Mouse (Mus musculus): ENCODE data around the gene Prkaca. TPM values are rescaled to one million over a fixed set of nuclear protein-coding genes. Genes with fewer than 3 reads are reported as not detected.
"Not testable (repeated sequence)": the region's sequence is repeated elsewhere in the genome, so short reads cannot be mapped to it uniquely, and the experiment has no call there.

Gene Prkaca
- total RNA-seq, 2 experiments from 2014 or later, result 837 to 892 TPM

DNA sequence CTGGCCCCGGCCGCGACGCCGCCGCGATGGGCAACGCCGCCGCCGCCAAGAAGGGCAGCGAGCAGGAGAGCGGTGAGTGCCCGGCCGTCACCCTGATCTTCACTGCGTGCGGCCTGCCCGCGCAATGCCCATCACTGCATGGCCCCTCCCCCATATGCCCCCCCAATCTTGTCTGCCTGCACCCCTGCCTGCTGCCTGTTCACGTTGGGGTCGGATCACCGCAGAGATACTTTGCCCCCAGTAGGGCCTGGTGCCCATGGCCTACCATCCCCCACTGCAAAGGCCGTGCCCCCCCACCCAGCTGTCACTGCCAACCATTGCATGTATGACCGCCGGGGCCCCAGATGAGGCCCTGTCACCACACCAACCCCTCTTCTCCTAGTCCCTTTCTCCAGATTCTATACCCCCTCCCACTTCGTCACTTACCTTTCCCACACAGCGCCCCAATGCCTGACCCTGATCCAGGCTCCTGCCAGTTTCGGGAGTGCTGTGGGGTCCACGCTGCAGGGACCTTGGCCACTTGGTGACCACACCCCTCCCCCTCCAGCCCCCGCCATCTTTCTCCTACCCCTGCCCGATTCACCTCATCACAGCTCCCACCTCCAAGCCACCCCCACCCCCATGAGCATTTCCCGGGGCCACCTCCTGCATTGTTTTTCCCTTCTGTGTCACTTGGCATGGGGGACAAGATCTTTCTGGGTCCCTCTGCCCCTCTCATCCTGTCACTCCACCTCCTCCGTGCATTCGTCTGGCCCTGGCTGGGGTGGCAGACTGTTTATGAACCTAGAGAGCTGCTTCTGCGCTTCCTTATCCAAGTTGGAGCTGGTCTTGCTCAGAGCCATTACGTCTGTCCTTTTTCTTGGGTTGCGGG, 603 bp downstream of the Prkaca start:
- DNase-seq (ENCODE audit: low spot score in 2 of 2), result peak in 1 of 2 experiments; percentile 50

DNA sequence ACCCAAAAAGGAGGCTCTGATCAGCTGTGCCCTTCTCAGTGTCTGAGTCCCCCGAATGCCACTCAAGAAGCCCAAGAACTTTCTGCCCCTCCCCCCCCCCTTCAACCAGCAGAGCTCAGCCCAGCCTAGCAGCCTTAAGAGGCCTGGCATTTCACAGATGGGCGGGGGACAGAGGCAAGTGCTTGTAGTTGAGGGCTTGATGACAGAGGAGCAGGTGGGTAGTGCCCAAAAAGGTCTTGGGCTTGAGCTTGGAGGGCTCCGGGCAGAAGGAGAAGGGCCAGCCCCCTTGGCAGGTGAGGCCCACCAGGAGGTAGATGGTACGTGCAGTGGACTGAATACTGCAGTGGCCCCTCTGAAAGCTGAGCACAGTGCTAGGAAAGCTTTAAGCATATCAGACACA, 1.7 kb downstream of the Prkaca start:
- DNase-seq (ENCODE audit: low spot score in 2 of 2), result no peak

DNA sequence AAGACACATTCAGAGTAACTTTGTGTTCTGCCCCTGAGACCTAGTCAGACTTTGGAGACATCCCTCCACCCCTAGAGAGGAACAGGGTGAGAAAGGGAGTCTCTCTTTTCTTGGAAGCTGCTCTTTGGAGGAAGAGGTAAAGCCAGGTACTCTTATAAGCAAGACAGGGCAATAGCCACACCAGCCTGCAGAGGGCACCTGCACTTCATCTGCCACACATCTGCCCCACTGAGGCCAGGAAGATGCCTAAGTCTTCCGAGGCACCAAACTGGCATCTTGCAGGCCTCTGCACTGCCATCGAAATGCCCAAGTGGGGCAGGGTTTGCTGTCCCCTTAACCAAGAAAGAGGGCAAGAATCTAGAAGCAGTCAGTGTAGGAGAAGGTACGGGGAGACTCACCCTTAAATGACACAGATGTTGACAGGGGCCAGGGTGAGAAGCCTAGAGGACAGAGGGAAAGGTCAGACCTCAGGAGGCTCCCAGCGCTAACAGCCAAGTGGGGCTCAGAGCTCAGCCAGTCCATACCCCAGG, 3.4 kb downstream of the Prkaca start:
- no peak for DNase-seq (ENCODE audit: low spot score in 2 of 2)

GRCm38 (mm10) chr8:83976779-83977350, 4.1 kb downstream of the Prkaca start:
- DNase-seq (ENCODE audit: low spot score in 2 of 2), result no peak

DNA sequence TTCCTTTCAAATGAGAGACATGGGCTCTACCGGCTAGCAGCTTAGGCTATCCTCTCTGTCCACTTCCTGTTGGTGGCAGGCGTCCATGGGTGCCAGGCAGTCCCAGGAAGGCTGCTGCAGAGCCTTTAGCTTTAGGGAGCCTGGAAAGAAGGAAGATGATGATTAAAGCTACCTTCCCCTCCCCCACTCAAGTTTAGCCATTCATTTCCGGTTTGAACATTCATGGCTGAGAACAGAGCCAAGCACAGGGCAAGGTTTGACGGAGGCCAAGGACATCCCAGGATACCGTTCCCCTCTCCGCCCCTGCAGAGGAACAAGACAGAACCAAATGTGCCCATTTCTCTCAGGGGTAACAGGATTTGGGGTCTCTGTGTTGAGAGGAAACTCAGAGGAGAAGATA, 4.9 kb downstream of the Prkaca start:
- no peak for DNase-seq (ENCODE audit: low spot score in 2 of 2)

- DNase-seq (ENCODE audit: low spot score in 2 of 2), result no peak
Observed at GRCm38 (mm10) chr8:83978200-83978599, 5.4 kb downstream of the Prkaca start.

DNA sequence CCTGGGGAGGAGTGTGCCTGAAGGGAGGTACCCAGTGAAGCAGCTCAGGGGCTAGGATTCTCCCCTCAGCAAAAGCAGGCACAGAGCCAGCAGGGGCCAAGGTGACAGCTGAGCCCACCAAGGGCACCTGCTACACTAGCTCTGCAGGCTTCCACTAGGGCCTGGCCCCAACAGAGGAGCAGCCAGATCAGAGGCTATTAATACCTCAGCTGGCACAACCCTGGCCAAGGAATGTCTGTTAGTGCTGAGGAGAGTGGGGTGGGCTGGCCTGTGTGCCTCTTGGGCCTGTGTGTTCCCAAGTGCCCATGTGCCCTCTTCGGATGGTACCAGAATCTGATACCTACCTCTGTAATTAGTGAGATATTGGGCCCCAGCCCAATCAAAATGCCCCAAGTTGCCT, 7.5 kb downstream of the Prkaca start:
- no peak for DNase-seq (ENCODE audit: low spot score in 2 of 2)

GRCm38 (mm10) chr8:83980845-83981244, 8.1 kb downstream of the Prkaca start:
- DNase-seq (ENCODE audit: low spot score in 2 of 2), result no peak

DNA sequence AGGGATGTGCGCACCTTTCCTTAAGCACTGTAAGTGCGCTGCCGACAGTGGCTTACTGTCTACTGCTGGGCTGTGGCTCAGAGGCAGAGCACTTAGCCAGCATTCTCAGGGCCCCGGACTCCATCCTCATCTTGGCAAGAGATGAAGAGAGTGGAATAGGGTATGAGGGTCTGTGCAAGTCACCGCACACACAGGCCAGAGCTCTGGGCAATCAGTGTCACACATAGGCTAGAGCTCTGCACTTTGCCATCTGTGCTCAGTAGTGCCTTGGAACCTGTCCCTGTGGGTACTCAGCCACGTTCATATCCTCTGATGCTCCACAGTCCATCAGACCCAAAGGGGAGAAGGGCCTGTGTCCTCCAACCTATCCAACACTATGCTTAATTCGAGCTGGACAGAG, 8.7 kb downstream of the Prkaca start:
- no peak for DNase-seq (ENCODE audit: low spot score in 2 of 2)

DNA sequence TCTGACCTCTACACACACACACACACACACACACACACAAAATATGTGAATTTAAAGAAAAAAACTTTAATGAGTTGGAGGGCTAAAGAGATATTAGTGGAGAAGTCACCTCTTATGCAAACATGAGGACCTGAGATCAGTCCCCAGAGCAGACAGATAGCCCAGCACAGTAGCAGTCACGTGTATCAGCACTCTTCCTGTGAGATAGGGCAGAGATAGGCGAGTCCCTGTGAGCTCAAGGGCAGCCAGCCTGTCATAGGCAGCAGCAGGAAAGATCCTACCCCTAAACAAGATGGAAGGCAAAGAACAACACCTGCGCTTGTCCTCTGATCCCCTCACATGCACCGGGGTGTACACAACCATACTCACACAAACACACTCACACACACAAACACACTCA, 9.7 kb downstream of the Prkaca start:
- DNase-seq (ENCODE audit: low spot score in 2 of 2), result no peak

- not testable (repeated sequence) for DNase-seq (ENCODE audit: low spot score in 2 of 2)
Observed at GRCm38 (mm10) chr8:83983222-83983621, 10.4 kb downstream of the Prkaca start.

GRCm38 (mm10) chr8:83989243-83989642, 16.4 kb downstream of the Prkaca start:
- DNase-seq (ENCODE audit: low spot score in 2 of 2), result no peak

- DNase-seq (ENCODE audit: low spot score in 2 of 2), result no peak
Observed at GRCm38 (mm10) chr8:83990170-83990569, 17.4 kb downstream of the Prkaca start.

DNA sequence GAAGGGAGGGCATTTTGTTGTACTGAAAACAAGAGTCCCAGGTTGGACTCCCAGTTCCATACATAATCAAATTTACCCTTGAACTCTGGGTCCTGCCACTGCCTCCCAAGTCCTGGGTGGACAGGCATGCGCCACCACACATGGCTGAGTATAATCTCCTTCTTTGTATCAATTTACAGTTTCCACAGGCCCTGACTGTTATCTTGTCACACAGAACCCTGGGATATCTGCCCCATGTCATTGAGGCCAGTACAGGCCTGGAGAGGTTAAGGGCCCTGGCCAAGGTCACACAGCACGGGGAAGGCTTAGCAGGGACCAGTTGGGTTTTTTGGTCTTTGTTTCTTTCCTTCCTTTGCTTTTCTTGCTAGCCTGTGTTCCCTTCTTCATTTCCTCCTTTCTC, 19.7 kb downstream of the Prkaca start:
- no peak for DNase-seq (ENCODE audit: low spot score in 2 of 2)

GRCm38 (mm10) chr8:83994030-83994429, 21.2 kb downstream of the Prkaca start:
- DNase-seq (ENCODE audit: low spot score in 2 of 2), result no peak

- DNase-seq (ENCODE audit: low spot score in 2 of 2), result no peak
Observed at GRCm38 (mm10) chr8:83995973-83996372, 23.2 kb downstream of the Prkaca start.

- DNase-seq (ENCODE audit: low spot score in 2 of 2), result peak; percentile 86 to 90
Observed at GRCm38 (mm10) chr8:83996567-83997505, 24.0 kb downstream of the Prkaca start.

- peak in 1 of 2 experiments; percentile 66 for DNase-seq (ENCODE audit: low spot score in 2 of 2)
Observed at GRCm38 (mm10) chr8:83997511-83998141, 24.8 kb downstream of the Prkaca start, which contains the start of gene Samd1. Samd1 (plus strand) TSS chr8:83997672.

DNA sequence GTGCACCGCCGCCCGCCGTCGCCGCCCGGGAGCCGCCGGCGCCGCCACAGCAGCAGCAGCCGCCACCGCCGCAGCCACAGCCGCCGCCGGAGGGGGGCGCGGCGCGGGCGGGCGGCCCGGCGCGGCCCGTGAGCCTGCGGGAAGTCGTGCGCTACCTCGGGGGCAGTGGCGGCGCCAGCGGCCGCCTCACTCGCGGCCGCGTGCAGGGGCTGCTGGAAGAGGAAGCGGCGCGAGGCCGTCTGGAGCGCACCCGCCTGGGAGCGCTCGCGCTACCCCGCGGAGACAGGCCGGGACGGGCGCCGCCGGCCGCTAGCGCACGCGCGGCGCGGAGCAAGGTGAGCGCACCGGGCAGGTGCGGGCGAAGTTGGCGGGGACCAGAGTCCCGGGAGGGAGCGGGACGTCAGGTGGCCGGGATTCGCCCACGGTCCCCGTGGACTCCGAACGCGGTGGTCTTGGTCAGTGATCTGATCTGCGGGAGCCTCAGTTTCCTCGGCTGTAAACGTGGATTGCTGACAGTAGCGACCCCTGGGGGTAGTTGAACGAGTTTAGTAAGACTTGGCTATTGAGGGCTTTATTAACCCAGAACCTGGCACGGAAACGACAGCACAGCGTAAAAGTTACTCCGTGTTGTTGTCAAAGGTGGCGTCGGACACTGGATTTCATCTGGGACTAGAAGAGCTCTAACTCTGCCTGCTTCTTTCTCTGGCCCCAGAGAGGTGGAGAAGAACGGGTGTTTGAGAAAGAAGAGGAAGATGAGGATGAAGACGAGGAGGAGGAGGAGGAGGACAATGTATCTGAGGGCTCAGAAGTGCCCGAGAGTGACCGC, 25.7 kb downstream of the Prkaca start:
- DNase-seq (ENCODE audit: low spot score in 2 of 2), result peak in 1 of 2 experiments; percentile 58

Data from gastrocnemius, postnatal 4 days (tissue).